Mouse (Mus musculus) stomach, embryonic 15.5 days (tissue): ENCODE data around the gene Nsun2. TPM values are rescaled to one million over a fixed set of nuclear protein-coding genes. Genes with fewer than 3 reads are reported as not detected.
"Not testable (repeated sequence)": the region's sequence is repeated elsewhere in the genome, so short reads cannot be mapped to it uniquely, and the experiment has no call there.

Experiments used
- ATAC-seq: fragments of 200-750 bp; cut with Nextera tagmentation; 2 replicates; pipeline ENCODE4 v1.8.0; 2017; ENCODE audit warnings: low read depth, moderate number of reproducible peaks, moderate TSS enrichment; ENCODE audit not compliant: insufficient read depth, low FRiP score
- H3K27ac ChIP-seq: fragments of 300-500 bp; sonication (generic); 2 replicates; pipeline ENCODE4 v1.5.1; 2015; ENCODE audit warnings: mild to moderate bottlenecking, inconsistent platforms
- H3K27me3 ChIP-seq: fragments of 300-500 bp; sonication (generic); replicated peaks from 2 replicates; pipeline ENCODE4 v1.6.1; 2015; ENCODE audit warnings: inconsistent platforms
- H3K36me3 ChIP-seq: fragments of 300-500 bp; sonication (generic); 2 replicates; pipeline ENCODE4 v1.6.1; 2015; ENCODE audit warnings: inconsistent platforms
- H3K4me1 ChIP-seq: fragments of 300-500 bp; sonication (generic); 2 replicates; pipeline ENCODE4 v1.6.1; 2015; ENCODE audit warnings: inconsistent platforms
- H3K4me2 ChIP-seq: fragments of 300-500 bp; sonication (generic); 2 replicates; pipeline ENCODE4 v1.6.1; 2015; ENCODE audit warnings: mild to moderate bottlenecking, inconsistent platforms
- H3K4me3 ChIP-seq: fragments of 300-500 bp; sonication (generic); replicated peaks from 2 replicates; pipeline ENCODE4 v1.5.1; 2015; ENCODE audit warnings: inconsistent platforms
- H3K9ac ChIP-seq: fragments of 300-500 bp; sonication (generic); 2 replicates; pipeline ENCODE4 v1.6.1; 2015; ENCODE audit warnings: inconsistent platforms
- H3K9me3 ChIP-seq: fragments of 300-500 bp; sonication (generic); 2 replicates; pipeline ENCODE4 v1.6.1; 2016; ENCODE audit warnings: inconsistent platforms
- WGBS: fragments of 180-500 bp; shearing (Covaris S2); methylation state at CpG from one replicate; pipeline ENCODE4 v1.1.7; 2015; 5-methylcytosine and 5-hydroxymethylcytosine counted together
- polyA plus RNA-seq: library from polyadenylated mRNA; unstranded; fragments of >200 nt; fragmentation: Nextera tagmentation; extraction: Ambion mirVana; gene quantifications from 2 replicates; pipeline ENCODE4 v1.2.1, GENCODE M21; 2015

The Nsun2 gene
- polyA plus RNA-seq, 1 experiment from 2014 or later: 117 TPM

- Histone ChIP-seq H3K4me2 (no peak overlapping the region), H3K27ac (no peak overlapping the region), H3K4me1 (no peaks in the 10 kb centered on the region), H3K9ac (no peak overlapping the region), H3K36me3 (no peaks in the 10 kb centered on the region), H3K9me3 (no peaks in the 10 kb centered on the region), H3K4me3 (no peak overlapping the region), H3K27me3 (no peaks in the 10 kb centered on the region)
- WGBS: 83% methylated on average over 6 of the region's 6 CpGs
- ATAC-seq: no peak
These were observed 24.6 kb downstream of the Nsun2 start for GRCm38 (mm10) chr13:69558098-69558660.

GRCm38 (mm10) chr13:69559291-69559961, 25.9 kb downstream of the Nsun2 start:
- Histone ChIP-seq H3K27me3 (no peaks in the 10 kb centered on the region), H3K4me3 (no peak overlapping the region), H3K27ac (no peak overlapping the region), H3K36me3 (no peaks in the 10 kb centered on the region), H3K9me3 (no peaks in the 10 kb centered on the region), H3K4me1 (no peaks in the 10 kb centered on the region), H3K9ac (no peak overlapping the region), H3K4me2 (no peak overlapping the region)
- peak; percentile 61 for ATAC-seq
- WGBS: 56% methylated on average over 13 of the region's 13 CpGs

DNA sequence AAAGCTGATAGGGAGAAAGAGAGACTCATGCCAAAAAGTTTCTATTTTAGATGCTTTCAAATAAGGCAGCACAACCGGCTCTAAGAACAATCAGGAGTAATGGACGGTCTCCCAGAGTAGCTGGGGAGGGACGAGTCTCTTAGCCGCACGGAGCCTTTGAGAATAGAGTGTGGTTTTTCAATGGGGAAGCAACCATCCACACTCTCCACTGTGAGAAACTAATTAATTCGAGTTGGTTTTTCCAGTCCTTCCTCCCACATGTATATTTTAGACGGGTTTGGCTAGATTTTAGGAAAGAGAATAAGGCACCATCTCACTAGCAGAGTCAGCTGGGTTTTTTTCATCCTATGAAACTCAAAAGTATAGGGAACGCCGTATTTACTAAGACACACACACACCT, 28.5 kb downstream of the Nsun2 start:
- no peaks in the 10 kb centered on the region for H3K4me1 ChIP-seq
- no peaks in the 10 kb centered on the region for H3K36me3 ChIP-seq
- no peak overlapping the region for H3K4me2 ChIP-seq
- H3K27me3 ChIP-seq: no peaks in the 10 kb centered on the region
- H3K9me3 ChIP-seq: no peaks in the 10 kb centered on the region
- H3K27ac ChIP-seq: no peak overlapping the region
- 79% methylated on average over 9 of the region's 9 CpGs for whole genome bisulfite sequencing
- ATAC-seq: no peak
- no peak overlapping the region for H3K9ac ChIP-seq
- H3K4me3 ChIP-seq: no peak overlapping the region

GRCm38 (mm10) chr13:69562654-69563574, 29.4 kb downstream of the Nsun2 start:
- no peak for ATAC-seq
- peak overlapping the region; percentile 28; the same call in 1 of the 2 replicates for H3K27ac ChIP-seq
- H3K4me3 ChIP-seq: no peak overlapping the region
- peak overlapping the region; percentile 5; the same call in 1 of the 2 replicates for H3K4me2 ChIP-seq
- no peak overlapping the region for H3K9ac ChIP-seq
- 67% methylated on average over 12 of the region's 12 CpGs for WGBS
- no peaks in the 10 kb centered on the region for H3K4me1 ChIP-seq
- no peaks in the 10 kb centered on the region for H3K27me3 ChIP-seq
- H3K36me3 ChIP-seq: no peaks in the 10 kb centered on the region
- H3K9me3 ChIP-seq: no peaks in the 10 kb centered on the region

DNA sequence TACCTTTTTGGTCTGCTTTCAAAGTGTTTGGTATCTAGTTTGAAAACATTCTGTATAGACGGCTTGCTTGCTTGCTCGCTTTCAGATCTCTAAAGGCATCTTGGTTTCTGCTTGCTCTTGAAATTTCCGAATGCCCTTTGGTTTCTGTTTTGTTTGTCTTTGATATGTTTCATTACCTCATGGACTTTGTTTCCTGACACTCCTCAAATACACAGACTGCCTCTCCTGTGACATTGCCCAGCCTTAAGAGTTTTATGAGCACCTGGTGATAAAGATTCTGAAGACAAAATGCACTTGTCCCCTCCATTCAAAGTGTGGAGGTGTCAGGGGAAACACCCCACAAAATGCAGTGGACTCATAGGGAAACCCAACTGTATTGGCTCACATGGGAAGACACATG, 30.4 kb downstream of the Nsun2 start:
- H3K9me3 ChIP-seq: no peaks in the 10 kb centered on the region
- peak; percentile 67 for ATAC-seq
- 50% methylated on average over 3 of the region's 3 CpGs for WGBS
- peak overlapping the region; percentile 44; the same call in 1 of the 2 replicates for H3K27ac ChIP-seq
- no peak overlapping the region for H3K9ac ChIP-seq
- peak overlapping the region; percentile 5; the same call in 1 of the 2 replicates for H3K4me2 ChIP-seq
- H3K4me1 ChIP-seq: no peaks in the 10 kb centered on the region
- H3K27me3 ChIP-seq: no peaks in the 10 kb centered on the region
- H3K36me3 ChIP-seq: no peaks in the 10 kb centered on the region
- no peak overlapping the region for H3K4me3 ChIP-seq

GRCm38 (mm10) chr13:69564573-69564972, 31.0 kb downstream of the Nsun2 start:
- Histone ChIP-seq H3K36me3 (no peaks in the 10 kb centered on the region), H3K27ac (no peak overlapping the region), H3K4me2 (no peak overlapping the region), H3K4me1 (no peaks in the 10 kb centered on the region), H3K27me3 (no peaks in the 10 kb centered on the region), H3K9ac (no peak overlapping the region), H3K9me3 (no peaks in the 10 kb centered on the region), H3K4me3 (no peak overlapping the region)
- ATAC-seq: no peak

- not testable (repeated sequence) for H3K4me2 ChIP-seq, H3K4me1 ChIP-seq, H3K36me3 ChIP-seq, H3K9me3 ChIP-seq, H3K27me3 ChIP-seq, H3K4me3 ChIP-seq, H3K27ac ChIP-seq, ATAC-seq, H3K9ac ChIP-seq
- 89% methylated on average over 4 of the region's 4 CpGs for WGBS
These were observed 31.9 kb downstream of the Nsun2 start for GRCm38 (mm10) chr13:69565401-69565800.

- no peak for ATAC-seq
- no peak overlapping the region for H3K4me3 ChIP-seq
- no peak overlapping the region for H3K4me2 ChIP-seq
- H3K27ac ChIP-seq: no peak overlapping the region
- H3K4me1 ChIP-seq: no peaks in the 10 kb centered on the region
- no peak overlapping the region for H3K9ac ChIP-seq
- WGBS: 85% methylated on average over 9 of the region's 9 CpGs
- H3K36me3 ChIP-seq: no peaks in the 10 kb centered on the region
- H3K27me3 ChIP-seq: no peaks in the 10 kb centered on the region
- no peaks in the 10 kb centered on the region for H3K9me3 ChIP-seq
These were observed 35.7 kb downstream of the Nsun2 start for GRCm38 (mm10) chr13:69569201-69569600.

GRCm38 (mm10) chr13:69572594-69572993, 39.0 kb downstream of the Nsun2 start:
- H3K4me3 ChIP-seq: no peak overlapping the region
- no peak overlapping the region for H3K27ac ChIP-seq
- H3K9me3 ChIP-seq: no peaks in the 10 kb centered on the region
- H3K9ac ChIP-seq: no peak overlapping the region
- no peaks in the 10 kb centered on the region for H3K36me3 ChIP-seq
- H3K4me1 ChIP-seq: no peaks in the 10 kb centered on the region
- WGBS: 87% methylated on average over 3 of the region's 3 CpGs
- no peak overlapping the region for H3K4me2 ChIP-seq
- no peaks in the 10 kb centered on the region for H3K27me3 ChIP-seq
- no peak for ATAC-seq

DNA sequence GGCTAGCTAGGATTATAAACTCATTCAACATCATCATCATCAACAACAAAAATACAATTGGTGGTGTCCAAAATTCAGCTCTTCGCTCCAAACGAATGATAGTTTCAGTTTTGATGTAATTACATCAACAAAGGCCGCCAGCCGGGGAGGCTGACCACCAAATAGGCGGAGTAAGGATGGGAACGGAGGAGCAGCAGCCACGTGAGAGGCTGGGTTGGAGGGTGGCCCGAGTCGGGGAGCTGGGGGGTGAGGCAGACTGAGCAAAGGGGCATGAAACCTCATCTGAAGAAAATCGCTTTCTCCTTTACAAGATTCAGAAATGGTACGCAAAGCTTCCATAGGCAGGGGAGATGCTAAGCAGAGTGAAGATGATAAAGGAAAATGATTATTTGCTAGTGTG, 43.1 kb downstream of the Nsun2 start:
- ATAC-seq: no peak
- Histone ChIP-seq H3K9me3 (no peaks in the 10 kb centered on the region), H3K27ac (no peak overlapping the region), H3K9ac (no peak overlapping the region), H3K4me1 (no peaks in the 10 kb centered on the region), H3K4me2 (no peak overlapping the region), H3K36me3 (no peaks in the 10 kb centered on the region), H3K27me3 (no peaks in the 10 kb centered on the region), H3K4me3 (no peak overlapping the region)
- WGBS: 63% methylated on average over 11 of the region's 11 CpGs

DNA sequence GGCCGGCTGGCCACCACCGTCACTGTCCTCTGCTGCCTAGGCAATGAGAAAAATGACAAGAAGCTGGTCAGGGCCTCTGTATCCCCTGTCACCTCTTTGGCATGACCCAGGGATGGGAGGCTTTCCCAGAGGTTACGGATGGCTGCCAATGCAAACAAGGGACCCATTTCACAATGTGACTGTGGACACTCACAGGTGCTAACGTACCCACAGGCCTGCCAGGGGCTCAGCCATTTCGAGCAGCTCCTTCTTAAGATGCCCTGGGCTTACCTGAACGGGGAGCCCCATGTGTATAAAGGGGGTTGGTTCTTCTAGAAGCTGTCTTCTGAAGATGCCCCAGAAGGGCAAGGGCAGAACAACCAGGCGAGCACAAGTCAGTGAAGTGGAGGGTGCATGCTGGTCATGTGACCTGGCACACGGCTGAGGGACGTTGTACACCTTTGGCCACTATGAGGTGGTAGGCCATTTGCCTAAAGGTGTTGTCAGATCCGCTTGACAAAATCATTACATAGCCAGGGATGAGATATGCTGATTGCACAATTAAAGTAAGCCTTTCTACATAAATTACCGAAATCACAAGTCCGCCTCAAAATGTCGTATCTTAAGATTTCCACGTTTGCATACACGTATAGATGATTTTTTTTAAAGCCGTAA, 43.8 kb downstream of the Nsun2 start:
- H3K27ac ChIP-seq: no peak overlapping the region
- H3K4me1 ChIP-seq: no peaks in the 10 kb centered on the region
- H3K27me3 ChIP-seq: no peaks in the 10 kb centered on the region
- H3K36me3 ChIP-seq: no peaks in the 10 kb centered on the region
- ATAC-seq: no peak
- WGBS: 86% methylated on average over 16 of the region's 16 CpGs
- H3K4me3 ChIP-seq: no peak overlapping the region
- H3K9me3 ChIP-seq: no peaks in the 10 kb centered on the region
- no peak overlapping the region for H3K9ac ChIP-seq
- H3K4me2 ChIP-seq: no peak overlapping the region

DNA sequence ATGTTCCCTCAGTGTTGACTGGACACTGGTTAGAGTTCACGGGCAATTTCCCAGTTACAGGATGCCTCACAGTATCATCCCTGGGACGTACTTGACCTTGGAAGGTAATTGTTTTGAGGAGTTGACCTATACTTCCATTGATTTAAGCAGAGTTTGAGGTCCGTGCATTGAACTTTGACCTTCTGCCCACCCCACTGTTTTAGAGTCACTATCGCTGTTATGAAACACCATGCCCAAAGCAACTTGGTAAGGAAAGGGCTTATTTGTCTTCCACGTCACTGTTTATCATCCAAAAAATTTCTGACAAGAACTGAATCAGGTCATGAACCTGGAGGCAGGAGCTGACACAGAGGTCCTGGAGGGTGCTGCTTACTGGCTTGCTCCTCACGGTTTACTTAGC, 48.9 kb downstream of the Nsun2 start:
- 82% methylated on average over 6 of the region's 6 CpGs for WGBS

More for the DNA sequence above, 48.9 kb downstream of the Nsun2 start:
- no peak for ATAC-seq
- Histone ChIP-seq H3K27ac (no peak overlapping the region), H3K4me3 (no peak overlapping the region), H3K9me3 (no peaks in the 10 kb centered on the region), H3K27me3 (no peaks in the 10 kb centered on the region), H3K36me3 (no peaks in the 10 kb centered on the region), H3K4me2 (no peak overlapping the region), H3K9ac (no peak overlapping the region), H3K4me1 (no peaks in the 10 kb centered on the region)
